Mouse (Mus musculus): ENCODE results near the gene Wnk1.

Wnk1 gene

GRCm38 (mm10) chr6:120039668-120040556, 1.4 kb upstream of the Wnk1 start:
- peak; percentile 79 for DNase-seq (ENCODE audit: low spot score)

DNA sequence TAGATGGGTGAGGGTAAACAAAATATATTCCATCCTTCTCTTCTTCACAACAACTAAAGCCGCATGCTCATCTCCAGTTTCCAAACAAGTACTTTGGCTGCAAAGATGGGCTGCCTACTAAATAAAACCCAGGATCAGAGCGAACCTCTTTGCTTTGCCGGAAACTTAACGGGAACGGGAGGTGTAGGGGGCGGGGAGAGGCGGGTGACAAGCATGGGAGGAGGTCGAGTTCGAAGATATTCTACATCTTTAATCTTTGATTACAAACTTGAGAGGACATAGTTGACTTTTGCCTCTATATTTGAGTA, 738 bp upstream of the Wnk1 start:
- DNase-seq (ENCODE audit: low spot score) = no peak

DNA sequence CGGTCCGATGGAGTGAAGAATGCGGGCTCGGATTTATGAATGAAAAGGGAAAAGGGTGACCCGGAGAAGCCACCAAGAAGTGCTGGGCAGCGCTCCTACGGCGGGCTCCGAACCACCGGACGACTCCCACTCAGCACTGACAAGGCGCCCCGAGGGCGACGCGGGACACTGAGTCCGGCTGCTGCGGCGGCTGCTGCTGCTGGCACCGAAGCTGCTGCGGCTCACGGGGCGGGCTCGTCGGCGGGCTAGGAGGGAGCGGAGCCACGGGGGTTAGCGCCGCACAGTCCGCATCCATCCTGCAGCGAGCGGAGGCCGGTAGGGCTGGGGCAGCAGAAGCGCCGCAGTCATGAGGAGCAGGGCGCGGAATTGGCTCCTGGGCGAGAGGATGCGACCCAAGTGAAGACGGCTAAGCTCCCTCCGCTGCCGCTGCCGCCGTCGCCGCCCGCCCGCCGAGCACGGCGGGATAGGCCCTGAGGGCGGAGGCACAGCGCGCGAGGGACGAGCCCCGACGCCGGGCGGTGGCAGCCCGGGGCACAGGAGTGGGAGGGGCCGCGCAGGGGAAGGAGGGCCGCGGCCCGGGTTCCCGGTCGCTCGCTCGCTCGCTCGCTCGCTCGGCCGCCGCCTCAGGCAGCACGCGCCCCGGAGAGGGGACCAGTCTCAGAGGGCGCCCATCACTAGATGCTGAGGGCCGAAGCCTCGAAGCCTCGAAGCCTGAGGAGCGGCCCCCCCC, 671 bp downstream of the Wnk1 start:
- DNase-seq (ENCODE audit: low spot score) = peak; percentile 45

DNA sequence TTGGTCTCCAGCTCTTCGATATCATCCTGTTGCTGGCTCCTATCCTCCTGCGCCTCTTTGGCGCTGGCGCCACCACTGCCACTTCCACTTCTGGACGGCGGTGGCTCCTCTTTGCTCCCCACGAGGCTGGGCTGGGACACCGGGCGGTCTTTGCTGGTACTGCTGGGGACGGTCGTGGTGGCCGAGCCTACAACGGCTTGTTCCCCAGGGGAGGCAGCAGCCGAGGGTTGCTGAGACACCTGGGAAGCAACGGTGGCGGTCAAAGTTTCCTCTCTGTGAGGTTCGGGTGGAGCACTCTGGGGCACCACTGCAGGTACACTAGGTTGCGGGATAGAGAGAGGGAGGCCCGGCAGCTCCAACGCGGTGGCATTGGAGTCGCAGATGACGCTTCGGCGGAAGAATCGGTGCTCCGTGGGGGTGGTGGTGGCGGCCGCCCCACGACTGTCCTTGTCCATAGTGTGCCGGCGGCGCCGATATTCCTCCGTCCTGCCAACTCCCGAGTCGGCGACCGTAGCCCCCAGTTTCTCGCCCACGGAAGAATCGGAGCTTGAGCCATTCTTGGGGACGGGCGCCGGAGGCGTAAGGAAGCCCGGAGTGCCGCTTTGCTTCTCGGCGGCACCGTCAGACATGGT, 1.4 kb downstream of the Wnk1 start:
- peak; percentile 35 for DNase-seq (ENCODE audit: low spot score)

DNA sequence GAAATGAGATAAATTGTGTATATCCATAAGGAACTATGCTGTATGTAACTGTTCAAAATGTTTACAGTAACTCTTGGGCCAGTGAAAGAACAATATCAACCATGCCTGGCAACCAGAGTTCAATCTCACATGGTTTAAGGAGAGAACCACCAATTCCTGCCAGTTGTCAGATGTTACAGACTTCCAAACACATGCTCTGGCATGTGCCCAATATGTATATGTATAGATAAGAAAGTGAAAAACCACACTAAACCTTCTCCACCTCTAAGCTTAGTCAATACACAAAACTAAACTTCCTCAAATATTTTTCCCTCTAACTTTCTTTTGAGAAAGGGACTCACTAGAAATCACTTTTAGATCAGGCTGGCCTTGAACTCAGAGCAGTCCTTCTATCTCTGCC, 13.9 kb downstream of the Wnk1 start:
- no peak for DNase-seq (ENCODE audit: low spot score)

DNA sequence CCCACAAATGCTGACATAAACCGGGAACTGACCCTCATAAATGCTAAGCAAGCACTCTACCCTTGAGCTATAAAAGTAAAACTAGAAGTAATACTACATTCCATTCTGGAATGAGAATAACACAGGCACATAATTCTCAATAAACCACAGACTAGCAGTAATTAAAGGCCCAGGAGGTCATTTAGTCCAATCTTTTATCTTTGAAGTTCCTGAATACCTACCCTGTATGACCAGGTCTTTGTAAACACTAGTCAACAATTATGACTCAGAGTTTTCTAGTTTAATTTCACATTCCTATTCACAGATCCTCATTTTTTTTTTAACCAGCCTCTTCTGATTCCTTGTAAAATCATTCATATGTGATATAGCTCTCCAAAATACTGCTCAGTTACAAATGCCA, 14.7 kb downstream of the Wnk1 start:
- no peak for DNase-seq (ENCODE audit: low spot score)

- no peak for DNase-seq (ENCODE audit: low spot score)
Measured at GRCm38 (mm10) chr6:120022042-120022441, 16.4 kb downstream of the Wnk1 start.

- no peak for DNase-seq (ENCODE audit: low spot score)
Measured at GRCm38 (mm10) chr6:120019697-120020096, 18.8 kb downstream of the Wnk1 start.

DNA sequence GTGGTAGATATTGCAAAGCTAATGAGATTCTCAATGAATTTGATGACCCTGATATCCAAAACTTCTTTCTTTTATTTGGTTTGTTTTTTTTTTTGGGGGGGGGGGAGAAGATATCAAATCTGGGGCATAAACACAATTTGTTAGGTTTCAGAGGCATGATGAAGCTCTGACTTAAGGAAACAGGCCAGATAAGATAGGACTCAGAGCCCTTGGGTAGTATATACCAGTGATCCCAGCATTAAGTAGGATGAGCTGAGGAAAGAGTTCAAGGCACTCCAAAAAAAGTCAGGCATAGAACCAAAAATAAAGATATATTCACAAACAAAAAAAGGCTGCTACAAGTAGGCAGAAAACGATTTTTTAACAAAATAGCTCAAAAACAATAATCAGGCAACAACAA, 25.3 kb downstream of the Wnk1 start:
- DNase-seq (ENCODE audit: low spot score) = no peak

DNA sequence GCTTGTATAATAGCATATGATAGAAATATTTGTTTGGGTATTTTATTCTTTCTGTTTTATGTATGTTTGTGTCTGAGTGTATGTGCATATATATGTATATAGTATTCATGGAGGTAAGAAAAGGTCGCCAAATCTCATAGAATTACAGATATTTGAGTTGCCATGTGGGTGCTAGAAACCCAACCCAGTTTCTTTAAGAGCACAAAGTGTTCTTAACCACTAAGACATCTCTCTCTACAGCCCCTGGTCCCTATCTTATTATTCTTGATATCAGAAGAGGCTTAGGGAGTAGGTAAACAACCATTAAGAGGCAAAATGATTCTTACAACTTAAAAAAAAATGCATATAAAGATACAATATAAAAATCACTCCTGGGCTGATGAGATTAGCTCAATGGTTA, 27.0 kb downstream of the Wnk1 start:
- DNase-seq (ENCODE audit: low spot score) = no peak

GRCm38 (mm10) chr6:120011001-120011400, 27.5 kb downstream of the Wnk1 start:
- no peak for DNase-seq (ENCODE audit: low spot score)

GRCm38 (mm10) chr6:120010535-120010934, 27.9 kb downstream of the Wnk1 start:
- no peak for DNase-seq (ENCODE audit: low spot score)

DNA sequence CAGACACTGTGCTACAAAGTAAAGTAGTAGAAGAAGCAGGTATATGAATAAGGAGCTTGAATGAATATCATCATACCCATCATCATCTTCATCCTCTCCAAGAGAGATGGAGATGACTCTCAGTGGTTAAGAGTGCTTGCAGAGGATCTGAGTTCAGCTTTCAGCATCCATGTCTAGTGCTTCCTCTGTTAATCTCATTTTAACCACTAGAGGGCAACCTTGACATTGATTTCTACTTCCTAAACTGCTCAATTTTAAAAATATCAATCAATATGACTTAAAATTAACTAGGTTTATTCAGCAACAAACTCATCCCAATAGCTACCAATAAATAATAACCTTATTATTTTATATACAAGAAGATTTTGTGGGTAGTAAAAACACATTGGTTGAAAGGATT, 36.8 kb downstream of the Wnk1 start:
- peak; percentile 40 for DNase-seq (ENCODE audit: low spot score)

DNA sequence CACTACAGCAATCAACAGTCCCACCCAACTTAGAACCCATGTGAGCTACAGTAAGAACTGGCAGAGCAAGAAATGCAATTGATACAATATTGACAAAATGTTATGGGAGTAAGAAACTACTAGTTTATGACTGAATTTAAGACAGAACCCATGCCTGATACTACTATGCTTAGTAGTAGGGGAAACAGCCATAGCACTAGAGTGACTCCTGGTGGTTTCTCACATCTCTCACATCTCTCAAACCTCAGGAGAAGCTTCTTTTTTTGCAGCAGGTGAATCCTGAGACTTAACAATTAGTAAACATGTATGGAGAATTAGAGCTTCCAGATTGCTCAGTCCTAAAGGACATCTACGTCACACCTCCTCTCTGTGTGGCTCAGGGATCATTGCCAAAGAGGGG, 42.0 kb downstream of the Wnk1 start:
- DNase-seq (ENCODE audit: low spot score) = no peak

DNA sequence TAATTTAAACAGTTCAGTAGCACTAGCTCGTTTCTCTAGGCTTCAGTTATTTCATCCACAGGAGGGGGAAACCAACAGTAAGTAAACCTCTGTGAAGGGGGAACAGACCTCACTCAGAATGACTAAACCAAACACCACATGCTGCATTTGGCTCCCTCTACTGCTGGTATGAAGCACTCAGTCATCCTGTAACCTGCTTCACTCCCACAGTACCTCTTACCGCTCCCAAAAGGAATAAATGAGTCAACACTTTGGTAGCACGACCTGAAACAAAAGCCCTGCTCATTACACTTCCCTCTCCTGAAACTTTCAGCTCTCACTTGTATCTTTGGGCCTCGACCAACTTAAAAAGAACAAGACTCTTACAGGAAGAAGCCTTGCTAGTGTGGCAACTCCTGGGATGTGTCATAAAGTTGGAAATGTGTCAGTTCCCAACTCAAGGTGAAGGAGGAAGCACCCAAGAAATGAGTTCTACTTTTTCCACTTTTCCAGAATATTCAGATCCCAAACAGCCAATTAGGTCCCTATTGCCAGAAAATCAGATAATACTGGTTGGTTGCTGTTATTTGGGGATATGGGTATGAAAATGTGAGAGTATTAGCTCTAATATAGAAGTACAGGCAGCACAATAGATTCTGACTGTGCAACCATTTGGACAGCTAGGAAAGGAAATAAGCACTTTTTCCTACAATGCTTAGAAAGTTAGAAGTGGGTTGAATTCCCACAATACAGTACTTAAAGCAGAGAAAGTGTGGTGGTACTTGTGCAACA, 114.1 kb downstream of the Wnk1 start:
- peak; percentile 23 for DNase-seq (ENCODE audit: low spot score)

GRCm38 (mm10) chr6:119922544-119922943, 115.9 kb downstream of the Wnk1 start:
- DNase-seq (ENCODE audit: low spot score) = no peak

DNA sequence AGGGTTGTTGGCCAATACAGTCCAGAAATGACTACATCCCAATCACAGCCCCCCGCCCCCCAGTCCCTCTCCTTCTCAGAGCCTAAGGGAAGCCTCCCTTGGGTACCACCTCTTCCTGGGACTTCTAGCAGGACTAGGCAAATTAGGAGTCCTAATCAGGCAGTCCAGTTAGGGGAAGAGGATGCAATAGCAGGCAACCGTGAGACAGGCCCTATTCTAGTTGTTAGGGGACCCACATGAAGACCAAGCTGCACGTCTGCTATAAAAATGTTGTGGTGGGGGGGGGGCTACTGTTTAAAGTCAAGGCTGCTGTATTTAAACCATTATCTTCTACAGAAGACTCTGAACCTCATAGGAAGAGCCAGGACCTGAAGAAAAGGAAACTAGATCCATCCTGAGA, 116.3 kb downstream of the Wnk1 start:
- DNase-seq (ENCODE audit: low spot score) = no peak

- no peak for DNase-seq (ENCODE audit: low spot score)
Measured at GRCm38 (mm10) chr6:119918561-119919181, 119.8 kb downstream of the Wnk1 start.

- no peak for DNase-seq (ENCODE audit: low spot score)
Measured at GRCm38 (mm10) chr6:119915710-119916109, 122.8 kb downstream of the Wnk1 start.

DNA sequence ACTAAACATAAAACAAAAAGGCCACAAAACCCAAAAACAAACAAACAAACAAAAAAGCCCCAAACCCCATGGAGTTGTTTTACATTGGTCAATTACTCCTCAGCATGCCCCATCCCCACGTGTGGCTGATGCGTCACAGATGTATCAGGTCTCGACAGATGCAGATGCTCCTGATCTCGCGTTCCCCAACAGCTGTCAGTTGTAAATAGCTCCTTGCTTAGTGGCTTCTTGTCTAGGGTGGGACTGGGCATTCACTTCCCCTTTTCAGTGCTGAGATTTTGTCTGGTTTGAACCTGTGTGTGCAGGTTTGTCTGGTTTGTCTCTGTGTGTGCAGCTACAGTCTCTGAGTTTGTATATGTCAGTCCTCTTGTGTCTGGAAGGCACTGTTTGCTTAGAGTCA, 126.4 kb downstream of the Wnk1 start:
- no peak for DNase-seq (ENCODE audit: low spot score)

DNA sequence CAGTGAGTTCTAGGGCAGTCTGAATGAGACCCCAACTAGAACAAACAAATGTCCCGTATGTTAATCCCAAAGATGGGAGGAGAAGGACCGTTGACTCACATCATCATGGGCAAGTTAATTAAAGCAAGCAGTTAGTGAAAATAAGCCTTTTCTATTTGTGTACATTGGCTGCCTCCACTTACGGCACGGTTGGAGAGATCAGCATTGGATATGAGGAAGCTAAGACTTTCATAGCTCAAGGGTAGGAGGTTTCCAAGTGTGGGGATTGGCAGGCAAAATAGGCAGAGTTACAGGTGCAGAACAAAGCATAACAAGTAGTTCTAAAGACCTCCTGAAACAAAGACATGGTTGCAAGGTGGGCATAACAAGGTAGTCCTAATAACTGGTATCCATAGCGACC, 133.0 kb downstream of the Wnk1 start:
- DNase-seq (ENCODE audit: low spot score) = no peak

All from left cerebral cortex, adult 11 months (tissue).